Mouse (Mus musculus): ENCODE data around the gene Tgfbr1.
"Not testable (repeated sequence)": the region's sequence is repeated elsewhere in the genome, so short reads cannot be mapped to it uniquely, and the experiment has no call there.

Gene Tgfbr1

GRCm38 (mm10) chr4:47349759-47350158 is 3.3 kb upstream of the Tgfbr1 start:
- no peak for DNase-seq (ENCODE audit: low read depth)

GRCm38 (mm10) chr4:47351386-47352049 is 1.5 kb upstream of the Tgfbr1 start:
- DNase-seq (ENCODE audit: low read depth): no peak

- DNase-seq (ENCODE audit: low read depth): no peak
These were observed 861 bp upstream of the Tgfbr1 start for GRCm38 (mm10) chr4:47352061-47352661.

GRCm38 (mm10) chr4:47353416-47354111 is 542 bp downstream of the Tgfbr1 start:
- no peak for DNase-seq (ENCODE audit: low read depth)

- no peak for DNase-seq (ENCODE audit: low read depth)
These were observed 1.3 kb downstream of the Tgfbr1 start for GRCm38 (mm10) chr4:47354304-47354703.

- DNase-seq (ENCODE audit: low read depth): no peak
These were observed 9.6 kb downstream of the Tgfbr1 start for GRCm38 (mm10) chr4:47362662-47363061.

- DNase-seq (ENCODE audit: low read depth): no peak
These were observed 10.1 kb downstream of the Tgfbr1 start for GRCm38 (mm10) chr4:47363134-47363533.

- no peak for DNase-seq (ENCODE audit: low read depth)
These were observed 15.7 kb downstream of the Tgfbr1 start for GRCm38 (mm10) chr4:47368717-47369116.

GRCm38 (mm10) chr4:47378716-47379115 is 25.7 kb downstream of the Tgfbr1 start:
- DNase-seq (ENCODE audit: low read depth): no peak

GRCm38 (mm10) chr4:47382426-47382825 is 29.4 kb downstream of the Tgfbr1 start:
- DNase-seq (ENCODE audit: low read depth): no peak

- DNase-seq (ENCODE audit: low read depth): not testable (repeated sequence)
These were observed 38.9 kb downstream of the Tgfbr1 start for GRCm38 (mm10) chr4:47391926-47392325.

- no peak for DNase-seq (ENCODE audit: low read depth)
These were observed 43.2 kb downstream of the Tgfbr1 start for GRCm38 (mm10) chr4:47396251-47396650.

GRCm38 (mm10) chr4:47397951-47398687 is 45.1 kb downstream of the Tgfbr1 start:
- DNase-seq (ENCODE audit: low read depth): no peak

GRCm38 (mm10) chr4:47399824-47400223 is 46.8 kb downstream of the Tgfbr1 start:
- DNase-seq (ENCODE audit: low read depth): peak; percentile 38

GRCm38 (mm10) chr4:47400314-47400713 is 47.3 kb downstream of the Tgfbr1 start:
- DNase-seq (ENCODE audit: low read depth): no peak

- no peak for DNase-seq (ENCODE audit: low read depth)
These were observed 49.2 kb downstream of the Tgfbr1 start for GRCm38 (mm10) chr4:47402200-47402599.

- DNase-seq (ENCODE audit: low read depth): no peak
These were observed 51.5 kb downstream of the Tgfbr1 start for GRCm38 (mm10) chr4:47404536-47404935.

GRCm38 (mm10) chr4:47407161-47407560 is 54.1 kb downstream of the Tgfbr1 start:
- peak; percentile 60 for DNase-seq (ENCODE audit: low read depth)

GRCm38 (mm10) chr4:47417871-47418270 is 64.8 kb downstream of the Tgfbr1 start:
- DNase-seq (ENCODE audit: low read depth): no peak

GRCm38 (mm10) chr4:47419268-47419973 is 66.4 kb downstream of the Tgfbr1 start:
- DNase-seq (ENCODE audit: low read depth): no peak

- no peak for DNase-seq (ENCODE audit: low read depth)
These were observed 67.2 kb downstream of the Tgfbr1 start for GRCm38 (mm10) chr4:47420191-47420590.

GRCm38 (mm10) chr4:47422194-47422593 is 69.2 kb downstream of the Tgfbr1 start:
- DNase-seq (ENCODE audit: low read depth): no peak

Data from fibroblast of lung, adult 2 months (primary cell).